Mouse (Mus musculus): ENCODE measurements at regions not wholly inside any gene's neighbourhood (a gene's known extent, or its start where the extent isn't known, plus 50 kb on each side); places are given as distances from the start of the nearest gene placed in this dataset.

GRCm38 (mm10) chr12:32305736-32306135 is 72.8 kb upstream of the Ccdc71l start:
- no peaks in the 10 kb centered on the region for H3K79me2 ChIP-seq (replicated peaks; ENCODE audit: control insufficient read depth, extremely low read depth, insufficient read depth, poor library complexity, severe bottlenecking)
- H3K4me2 ChIP-seq (ENCODE audit: insufficient read depth, low read depth, poor library complexity, severe bottlenecking) = peak overlapping the region; percentile 72
- H3K36me3 ChIP-seq (replicated peaks in 1 of 2; ENCODE audit: control insufficient read depth in 1 of 2, insufficient read depth in 1 of 2, low read length in 1 of 2) = no peaks in the 10 kb centered on the region
- peaks cover 11 to 36% of the 10 kb centered on the region in 2 experiments for H3K4me1 ChIP-seq (ENCODE audit: control insufficient read depth in 1 of 2, insufficient read depth in 2 of 2)
- in situ Hi-C loops (cut with MboI; ENCODE audit: low pct_ligation_motif_present, low pct_unique_long_range_greater_than_20kb, low sequenced_read_pairs) = no loop called here
- peak overlapping the region; percentile 65 for H3K9ac ChIP-seq (ENCODE audit: insufficient read depth, low read depth)
- TF ChIP-seq EP300 (IDR thresholded peaks at IDR 0.05; ENCODE audit: low read length) = peak; percentile 65; the same call in 1 of the 2 replicates
- no peak for TF ChIP-seq UBTF (IDR thresholded peaks at IDR 0.05; ENCODE audit: low read depth, low read length)
- TF ChIP-seq MEF2A (IDR thresholded peaks at IDR 0.05; ENCODE audit: borderline replicate concordance, low read depth, low read length) = peak; percentile 40; the same call in 1 of the 2 replicates
- 0 out of 2 replicates have a peak, but pooled peaks have one; percentile 36 for TF ChIP-seq TBP (conservative IDR thresholded peaks at IDR 0.05; ENCODE audit: low read depth, low read length)
- peak; percentile 34; the same call in 1 of the 2 replicates for TF ChIP-seq SIN3A (IDR thresholded peaks at IDR 0.05; ENCODE audit: low read length)
- no peak for TF ChIP-seq NRF1 (IDR thresholded peaks at IDR 0.05; ENCODE audit: low read depth, low read length)
- TF ChIP-seq MAX (IDR thresholded peaks at IDR 0.05; ENCODE audit: low read length) = no peak
- TF ChIP-seq MXI1 (IDR thresholded peaks at IDR 0.05; ENCODE audit: low read depth, low read length) = peak; percentile 20; the same call in 1 of the 2 replicates
- TF ChIP-seq KAT2A (IDR thresholded peaks at IDR 0.05; ENCODE audit: insufficient replicate concordance, low read length) = no peak
- TF ChIP-seq RCOR1 (conservative IDR thresholded peaks at IDR 0.05; ENCODE audit: low read depth, low read length) = no peak
- no peak for TF ChIP-seq ZNF384 (IDR thresholded peaks at IDR 0.05; ENCODE audit: low read depth, low read length)
- no peak for TF ChIP-seq POLR2A (IDR thresholded peaks at IDR 0.05; ENCODE audit: low read depth, low read length)
- TF ChIP-seq GABPA (IDR thresholded peaks at IDR 0.05; ENCODE audit: insufficient replicate concordance, low read depth, low read length) = no peak
- TF ChIP-seq IRF4 (IDR thresholded peaks at IDR 0.05; ENCODE audit: low read depth, low read length) = peak; percentile 34; the same call in 1 of the 2 replicates
- no peak; the same call in 1 of the 2 replicates for TF ChIP-seq NELFE (IDR thresholded peaks at IDR 0.05; ENCODE audit: low read depth, low read length)
- no peak for TF ChIP-seq CTCF (conservative IDR thresholded peaks at IDR 0.05 in 1 of 2, IDR thresholded peaks at IDR 0.05 in 1 of 2; ENCODE audit: low read depth in 2 of 2, low read length in 2 of 2)
- TF ChIP-seq ELF1 (IDR thresholded peaks at IDR 0.05; ENCODE audit: low read depth, low read length) = no peak
- 0 out of 2 replicates have a peak, but pooled peaks have one; percentile 12 for TF ChIP-seq MAFK (IDR thresholded peaks at IDR 0.05; ENCODE audit: insufficient replicate concordance, low read length)
- TF ChIP-seq TCF12 (IDR thresholded peaks at IDR 0.05; ENCODE audit: low read depth, low read length) = no peak
- TF ChIP-seq CHD2 (IDR thresholded peaks at IDR 0.05; ENCODE audit: low read length) = no peak
- TF ChIP-seq ZKSCAN1 (IDR thresholded peaks at IDR 0.05; ENCODE audit: borderline replicate concordance, low read depth, low read length) = no peak
- no peak for TF ChIP-seq E2F4 (IDR thresholded peaks at IDR 0.05; ENCODE audit: insufficient replicate concordance, low read depth, low read length)
- no peak for TF ChIP-seq ZMIZ1 (IDR thresholded peaks at IDR 0.05; ENCODE audit: low read depth, low read length)
- TF ChIP-seq USF1 (IDR thresholded peaks at IDR 0.05; ENCODE audit: low read depth, low read length) = no peak
- TF ChIP-seq HCFC1 (IDR thresholded peaks at IDR 0.05; ENCODE audit: low read depth, low read length) = no peak
- TF ChIP-seq USF2 (conservative IDR thresholded peaks at IDR 0.05; ENCODE audit: low read depth, low read length) = no peak
- TF ChIP-seq ZC3H11A (IDR thresholded peaks at IDR 0.05; ENCODE audit: low read depth, low read length) = no peak
- TF ChIP-seq CHD1 (IDR thresholded peaks at IDR 0.05; ENCODE audit: low read depth, low read length) = no peak
- no peak for TF ChIP-seq RAD21 (IDR thresholded peaks at IDR 0.05; ENCODE audit: low read depth, low read length)
- no peak for TF ChIP-seq JUN (IDR thresholded peaks at IDR 0.05; ENCODE audit: insufficient read depth, low read depth, low read length)
- no peak for TF ChIP-seq MAZ (IDR thresholded peaks at IDR 0.05; ENCODE audit: low read depth, low read length)
- no peak for TF ChIP-seq SMC3 (IDR thresholded peaks at IDR 0.05; ENCODE audit: low read depth, low read length)
- no peak for TF ChIP-seq PAX5 (IDR thresholded peaks at IDR 0.05; ENCODE audit: low read length)
- no peak for TF ChIP-seq POLR2AphosphoS2 (IDR thresholded peaks at IDR 0.05; ENCODE audit: low read depth, low read length)
- peak; percentile 54; the same call in 1 of the 2 replicates for TF ChIP-seq BHLHE40 (IDR thresholded peaks at IDR 0.05; ENCODE audit: low read depth, low read length)
- no peak for TF ChIP-seq MYC (IDR thresholded peaks at IDR 0.05; ENCODE audit: low read depth, low read length)
- no peak for TF ChIP-seq JUND (conservative IDR thresholded peaks at IDR 0.05; ENCODE audit: low read depth, low read length)
- peak; percentile 35; the same call in 1 of the 2 replicates for TF ChIP-seq ETS1 (conservative IDR thresholded peaks at IDR 0.05; ENCODE audit: low read depth, low read length)
- DNase-seq (ENCODE audit: extremely low read depth) = peak; percentile 42
- no peaks in the 10 kb centered on the region for H3K27me3 ChIP-seq (replicated peaks)
- dilution Hi-C loops (cut with MboI; ENCODE audit: extremely low pct_ligation_motif_present, extremely low pct_unique_long_range_greater_than_20kb, low sequenced_read_pairs) = no loop called here
- H3K4me3 ChIP-seq (replicated peaks in 1 of 3; ENCODE audit: low read depth in 2 of 3, low read length in 2 of 3, poor library complexity in 1 of 3) = no peak overlapping the region
- peak overlapping the region; percentile 77 for H3K27ac ChIP-seq (ENCODE audit: insufficient read depth, low read depth)
- no peaks in the 10 kb centered on the region for H3K9me3 ChIP-seq (replicated peaks; ENCODE audit: low read length)

All from CH12.LX (cell line).